In genomic region chr8:56623346-56623745, GRCm38 (mm10) we compare ENCODE assay signal across 13 mouse cellular contexts.
DNase-seq lines count a peak whose midpoint lies in the region; ATAC-seq and TF ChIP-seq lines count a peak whose summit lies in the region.
"Had no signal": no experiment of that assay in that cellular context is flagged by ENCODE, and none has a peak within 500 bp of the region (broad histone marks: within the 10 kb centered on the region; RNA-seq: fewer than 3 reads in every experiment).

No protein-coding gene starts in this region.

- peaks cover 22% of the 10 kb centered on the region for H3K4me1 ChIP-seq in hindbrain, embryonic 12.5 days
- H3K4me1 ChIP-seq in hindbrain, embryonic 13.5 days (replicated peaks) = peaks cover 23% of the 10 kb centered on the region
- H3K4me1 ChIP-seq in stomach, embryonic 14.5 days (ENCODE audit: control insufficient read depth, insufficient read depth, low read length) = peaks cover 18% of the 10 kb centered on the region
- no peaks in the 10 kb centered on the region for H3K4me1 ChIP-seq in stomach, postnatal 0 days (replicated peaks; ENCODE audit: control insufficient read depth, insufficient read depth)
- peaks cover 18% of the 10 kb centered on the region for H3K4me1 ChIP-seq in intestine, embryonic 15.5 days (replicated peaks)

- no peak overlapping the region for H3K27ac ChIP-seq in hindbrain, embryonic 12.5 days
- H3K27ac ChIP-seq in hindbrain, embryonic 13.5 days = no peak overlapping the region
- no peak overlapping the region for H3K27ac ChIP-seq in stomach, embryonic 14.5 days (ENCODE audit: low read length)
- H3K27ac ChIP-seq in stomach, postnatal 0 days (replicated peaks) = no peak overlapping the region
- H3K27ac ChIP-seq in intestine, embryonic 15.5 days = no peak overlapping the region
- H3K27ac ChIP-seq: gastrocnemius, adult 2 months had no signal

- no peak for TF ChIP-seq EP300 in stomach, postnatal 0 days (optimal IDR thresholded peaks at IDR 0.05)

- H3K9me3 ChIP-seq in hindbrain, embryonic 12.5 days (replicated peaks) = no peaks in the 10 kb centered on the region
- no peaks in the 10 kb centered on the region for H3K9me3 ChIP-seq in hindbrain, embryonic 13.5 days
- H3K9me3 ChIP-seq in stomach, embryonic 14.5 days (ENCODE audit: control insufficient read depth, low read depth, low read length) = no peaks in the 10 kb centered on the region
- H3K9me3 ChIP-seq in stomach, postnatal 0 days (ENCODE audit: control insufficient read depth, low read length) = no peaks in the 10 kb centered on the region
- no peaks in the 10 kb centered on the region for H3K9me3 ChIP-seq in intestine, embryonic 15.5 days

- H3K36me3 ChIP-seq in hindbrain, embryonic 12.5 days = no peaks in the 10 kb centered on the region
- no peaks in the 10 kb centered on the region for H3K36me3 ChIP-seq in hindbrain, embryonic 13.5 days
- H3K36me3 ChIP-seq in stomach, embryonic 14.5 days (ENCODE audit: control insufficient read depth, insufficient read depth, low read length) = no peaks in the 10 kb centered on the region
- H3K36me3 ChIP-seq in stomach, postnatal 0 days (ENCODE audit: control insufficient read depth, insufficient read depth, low read length) = no peaks in the 10 kb centered on the region
- no peaks in the 10 kb centered on the region for H3K36me3 ChIP-seq in intestine, embryonic 15.5 days

- H3K4me2 ChIP-seq in hindbrain, embryonic 12.5 days (replicated peaks) = peak overlapping the region; percentile 33; the same call in 1 of the 2 replicates
- no peak overlapping the region for H3K4me2 ChIP-seq in hindbrain, embryonic 13.5 days
- H3K4me2 ChIP-seq in stomach, embryonic 14.5 days (replicated peaks; ENCODE audit: low read depth, low read length) = peak overlapping the region; percentile 34
- H3K4me2 ChIP-seq in stomach, postnatal 0 days (replicated peaks; ENCODE audit: low read depth) = no peak overlapping the region
- H3K4me2 ChIP-seq in intestine, embryonic 15.5 days (replicated peaks) = peak overlapping the region; percentile 62

- H3K4me3 ChIP-seq in hindbrain, embryonic 12.5 days = no peak overlapping the region
- no peak overlapping the region for H3K4me3 ChIP-seq in hindbrain, embryonic 13.5 days
- H3K4me3 ChIP-seq in stomach, embryonic 14.5 days (ENCODE audit: low read depth, low read length) = no peak overlapping the region
- H3K4me3 ChIP-seq in stomach, postnatal 0 days (ENCODE audit: low read depth, low read length) = no peak overlapping the region
- no peak overlapping the region for H3K4me3 ChIP-seq in intestine, embryonic 15.5 days (replicated peaks)
- H3K4me3 ChIP-seq: gastrocnemius, adult 2 months had no signal

- WGBS in hindbrain, embryonic 12.5 days = 6% methylated on average over 10 of the region's 10 CpGs
- WGBS in hindbrain, embryonic 13.5 days = 8% methylated on average over 10 of the region's 10 CpGs
- 19% methylated on average over 10 of the region's 10 CpGs for WGBS in stomach, embryonic 14.5 days
- 31% methylated on average over 10 of the region's 10 CpGs for WGBS in stomach, postnatal 0 days
- 23% methylated on average over 10 of the region's 10 CpGs for WGBS in intestine, embryonic 15.5 days

- H3K27me3 ChIP-seq in hindbrain, embryonic 12.5 days = peaks cover 62% of the 10 kb centered on the region
- peaks cover 63% of the 10 kb centered on the region for H3K27me3 ChIP-seq in hindbrain, embryonic 13.5 days
- 0 out of 2 replicates have a peak, but pooled peaks cover 6% of the 10 kb centered on the region for H3K27me3 ChIP-seq in stomach, embryonic 14.5 days (ENCODE audit: control insufficient read depth, insufficient read depth, low read length)
- no peaks in the 10 kb centered on the region for H3K27me3 ChIP-seq in stomach, postnatal 0 days (ENCODE audit: control insufficient read depth, insufficient read depth, low read length)
- peaks cover 7% of the 10 kb centered on the region; the same call in 1 of the 2 replicates for H3K27me3 ChIP-seq in intestine, embryonic 15.5 days (replicated peaks)

- DNase-seq in stomach, postnatal 0 days (ENCODE audit: low spot score) = no peak
- peak; percentile 12 for DNase-seq in testis, postnatal 14 days (ENCODE audit: low spot score)
- no peak for DNase-seq in gastrocnemius, adult 18-20 months (ENCODE audit: low spot score)
- DNase-seq: gastrocnemius, adult 2 months; kidney, adult 8-10 months; lung, postnatal 10 days; thymus, postnatal 4 days had no signal

- no peak for ATAC-seq in hindbrain, embryonic 12.5 days (ENCODE audit: low FRiP score)
- no peak for ATAC-seq in hindbrain, embryonic 13.5 days (ENCODE audit: low FRiP score)
- no peak for ATAC-seq in stomach, embryonic 14.5 days (ENCODE audit: insufficient number of reproducible peaks, insufficient read depth, low FRiP score, low read depth)
- no peak for ATAC-seq in stomach, postnatal 0 days (ENCODE audit: low FRiP score, low TSS enrichment)
- ATAC-seq in intestine, embryonic 15.5 days = peak; percentile 34; the same call in 1 of the 2 replicates
- ATAC-seq in erythroid progenitor cell, adult 5-6 weeks (replicated peaks; ENCODE audit: low FRiP score, poor library complexity, severe bottlenecking) = no peak
- ATAC-seq: activated CD4-positive, CD25-positive, alpha-beta regulatory T cell, adult 4 months had no signal

- TF ChIP-seq CTCF in stomach, postnatal 0 days (IDR thresholded peaks at IDR 0.05; ENCODE audit: low read depth) = no peak

- no peak overlapping the region for H3K9ac ChIP-seq in hindbrain, embryonic 12.5 days
- H3K9ac ChIP-seq in hindbrain, embryonic 13.5 days = no peak overlapping the region
- no peak overlapping the region for H3K9ac ChIP-seq in stomach, embryonic 14.5 days (replicated peaks; ENCODE audit: low read depth, low read length)
- H3K9ac ChIP-seq in stomach, postnatal 0 days (ENCODE audit: low read length) = no peak overlapping the region
- H3K9ac ChIP-seq in intestine, embryonic 15.5 days = no peak overlapping the region

Comparison
In these comparisons a context has a peak if more than half of its experiments do, and no peak if none do; other contexts are left out.
1. H3K4me2 ChIP-seq: peak in hindbrain, embryonic 12.5 days (single experiment), stomach, embryonic 14.5 days (single experiment) and intestine, embryonic 15.5 days (single experiment); none in hindbrain, embryonic 13.5 days (single experiment) and stomach, postnatal 0 days (single experiment).